Mouse (Mus musculus) adrenal gland, postnatal 4 days (tissue): ENCODE results near the gene Gm867. TPM values are rescaled to one million over a fixed set of nuclear protein-coding genes. Genes with fewer than 3 reads are reported as not detected.

ENCODE experiments used
- DNase-seq, 2 experiments: peaks; one replicate each; pipeline ENCODE4 v3.0.0; 2021 to 2022; ENCODE audit warnings: low spot score in 2 of 2, mixed read lengths in 2 of 2
- long read RNA-seq, 2 experiments: library from polyadenylated mRNA; stranded (forward); transcript quantifications; one replicate each; pipeline ENCODE4 v2.0.0; 2021
- total RNA-seq, 2 experiments: library from RNA; stranded (reverse); gene quantifications; 2 replicates each; pipeline ENCODE4 v1.2.3; 2021

The Gm867 gene
- total RNA-seq: 1 to 10 TPM in 1 of 2 experiments, under 1 TPM in 1; 0.90 to 1.8 TPM
- long read RNA-seq, experiment 1: 0 reads
- long read RNA-seq, experiment 2: 0 reads

GRCm38 (mm10) chr10:75940520-75940919, at the start of gene Gm867:
Gene Gm867, minus strand, starts transcription at chr10:75940672.
- no peak for DNase-seq

- no peak for DNase-seq
Observed at GRCm38 (mm10) chr10:75979432-75979831, 39.0 kb upstream of the Gm867 start.

GRCm38 (mm10) chr10:75978835-75979157, 38.3 kb upstream of the Gm867 start:
- no peak for DNase-seq

GRCm38 (mm10) chr10:75978119-75978834, 37.8 kb upstream of the Gm867 start:
- DNase-seq: no peak

- no peak for DNase-seq
Observed at GRCm38 (mm10) chr10:75975216-75975615, 34.7 kb upstream of the Gm867 start.

- no peak for DNase-seq
Observed at GRCm38 (mm10) chr10:75973846-75974245, 33.4 kb upstream of the Gm867 start.

- no peak for DNase-seq
Observed at GRCm38 (mm10) chr10:75954381-75954811, 13.9 kb upstream of the Gm867 start, which contains the start of gene Gm5134. Gene Gm5134, plus strand, starts transcription at chr10:75954514.

- no peak for DNase-seq
Observed at GRCm38 (mm10) chr10:75951424-75952050, 11.1 kb upstream of the Gm867 start.

- DNase-seq: no peak
Observed at GRCm38 (mm10) chr10:75950791-75951210, 10.3 kb upstream of the Gm867 start.

GRCm38 (mm10) chr10:75949053-75950045, 8.9 kb upstream of the Gm867 start:
- DNase-seq: no peak

- DNase-seq: no peak
Observed at GRCm38 (mm10) chr10:75948079-75948478, 7.6 kb upstream of the Gm867 start.

GRCm38 (mm10) chr10:75945896-75946295, 5.4 kb upstream of the Gm867 start:
- DNase-seq: no peak

GRCm38 (mm10) chr10:75945213-75945612, 4.7 kb upstream of the Gm867 start:
- no peak for DNase-seq

GRCm38 (mm10) chr10:75944066-75944772, 3.7 kb upstream of the Gm867 start:
- DNase-seq: no peak

GRCm38 (mm10) chr10:75942736-75943477, 2.4 kb upstream of the Gm867 start, which contains the start of gene Vpreb3:
Gene Vpreb3, plus strand, starts transcription at chr10:75943057.
- DNase-seq: no peak

GRCm38 (mm10) chr10:75941042-75941824, 761 bp upstream of the Gm867 start:
- no peak for DNase-seq

GRCm38 (mm10) chr10:75939481-75940234, 814 bp downstream of the Gm867 start:
- no peak for DNase-seq

GRCm38 (mm10) chr10:75937851-75938643, 2.4 kb downstream of the Gm867 start:
- no peak for DNase-seq
